Mouse (Mus musculus) kidney, adult 2 months (tissue): Measurements from ENCODE around the gene Plppr3. TPM values are rescaled to one million over a fixed set of nuclear protein-coding genes. Genes with fewer than 3 reads are reported as not detected.
A peak's percentile ranks its signal among the peaks of the same experiment; 100 is the strongest.

Source experiments
- DNase-seq: peaks from one replicate; pipeline ENCODE4 v3.0.0; 2021
- H3K27ac ChIP-seq: fragments of 200-500 bp; 2 replicates; pipeline ENCODE4 v1.5.1; 2012; ENCODE audit warnings: low read depth, low read length, control low read depth, inconsistent platforms; ENCODE audit not compliant: insufficient read depth
- H3K27me3 ChIP-seq: fragments of 200-500 bp; replicated peaks from 2 replicates; pipeline ENCODE4 v1.6.1; 2012; ENCODE audit warnings: mild to moderate bottlenecking, moderate library complexity, low read length, inconsistent platforms; ENCODE audit not compliant: control insufficient read depth, insufficient read depth
- H3K36me3 ChIP-seq: fragments of 200-500 bp; 2 replicates; pipeline ENCODE4 v1.6.1; 2012; ENCODE audit warnings: mild to moderate bottlenecking, moderate library complexity, low read length, inconsistent platforms; ENCODE audit not compliant: control insufficient read depth, insufficient read depth
- H3K4me1 ChIP-seq: fragments of 200-500 bp; 2 replicates; pipeline ENCODE4 v1.6.1; 2011; ENCODE audit warnings: low read length; ENCODE audit not compliant: control insufficient read depth, insufficient read depth
- H3K4me3 ChIP-seq: fragments of 200-500 bp; 2 replicates; pipeline ENCODE4 v1.5.1; 2011; ENCODE audit warnings: mild to moderate bottlenecking, low read depth, low read length, control low read depth; ENCODE audit not compliant: insufficient read depth
- CTCF ChIP-seq: fragments of 200-500 bp; conservative IDR thresholded peaks from 2 replicates; pipeline ENCODE4 v1.5.1; 2011; ENCODE audit warnings: low read depth, mild to moderate bottlenecking, control low read depth, low read length, moderate library complexity, mixed read lengths; ENCODE audit not compliant: insufficient read depth, insufficient read length
- POLR2A ChIP-seq: fragments of 200-500 bp; IDR thresholded peaks from one replicate; pipeline ENCODE4 v1.6.1; 2011; ENCODE audit warnings: low read depth, low read length, control low read depth
- WGBS: fragments of 180-500 bp; shearing (Covaris S2); methylation state at CpG from one replicate; pipeline ENCODE4 v1.1.7; 2018; 5-methylcytosine and 5-hydroxymethylcytosine counted together
- polyA plus RNA-seq: library from polyadenylated mRNA; depleted of rRNA; stranded (reverse); fragments of >200 nt; gene quantifications from 2 replicates; pipeline ENCODE4 v1.2.3, GENCODE M21; 2012

Plppr3 gene
- polyA plus RNA-seq, 1 experiment: 2.7 TPM

GRCm38 (mm10) chr10:79917532-79918100, 43.2 kb upstream of the Plppr3 start:
- 74% methylated on average over 5 of the region's 5 CpGs for WGBS
- TF ChIP-seq POLR2A (no peak), CTCF (no peak)
- Histone ChIP-seq H3K4me1 (peaks cover 12% of the 10 kb centered on the region), H3K27ac (no peak overlapping the region), H3K27me3 (no peaks in the 10 kb centered on the region), H3K36me3 (no peaks in the 10 kb centered on the region), H3K4me3 (no peak overlapping the region)
- DNase-seq: no peak

- Histone ChIP-seq H3K27ac (peak within 1 kb of the TSS; percentile 67), H3K27me3 (no peaks in the 10 kb centered on the region), H3K4me1 (peaks cover 12% of the 10 kb centered on the region), H3K4me3 (peak within 1 kb of the TSS; percentile 98), H3K36me3 (no peaks in the 10 kb centered on the region)
- TF ChIP-seq CTCF (no peak), POLR2A (peak; percentile 69)
- peak; percentile 89 for DNase-seq
- WGBS: 1% methylated on average over 42 of the region's 42 CpGs
These were observed 42.5 kb upstream of the Plppr3 start, which contains the start of gene Kiss1r for GRCm38 (mm10) chr10:79916808-79917531. Kiss1r (plus strand) TSS chr10:79916971.

- Histone ChIP-seq H3K4me3 (peak overlapping the region; percentile 98), H3K27ac (no peak overlapping the region; the same call in 1 of the 2 replicates)
These were observed 41.6 kb upstream of the Plppr3 start for GRCm38 (mm10) chr10:79916081-79916480.

GRCm38 (mm10) chr10:79914948-79915596, 40.6 kb upstream of the Plppr3 start:
- TF ChIP-seq POLR2A: no peak
- no peak for TF ChIP-seq CTCF
- Histone ChIP-seq H3K4me1 (peaks cover 12% of the 10 kb centered on the region), H3K36me3 (no peaks in the 10 kb centered on the region), H3K27ac (no peak overlapping the region), H3K27me3 (no peaks in the 10 kb centered on the region), H3K4me3 (no peak overlapping the region)
- DNase-seq: peak; percentile 51
- 46% methylated on average over 7 of the region's 7 CpGs for WGBS

More at GRCm38 (mm10) chr10:79916081-79916480, 41.6 kb upstream of the Plppr3 start:
- peaks cover 12% of the 10 kb centered on the region for H3K4me1 ChIP-seq
- no peaks in the 10 kb centered on the region for H3K27me3 ChIP-seq
- TF ChIP-seq POLR2A (no peak), CTCF (no peak)
- no peak for DNase-seq
- 12% methylated on average over 8 of the region's 8 CpGs for WGBS
- H3K36me3 ChIP-seq: no peaks in the 10 kb centered on the region

GRCm38 (mm10) chr10:79914131-79914947, 39.9 kb upstream of the Plppr3 start:
- no peaks in the 10 kb centered on the region for H3K27me3 ChIP-seq
- 67% methylated on average over 10 of the region's 11 CpGs for WGBS
- H3K27ac ChIP-seq: no peak overlapping the region
- no peak for DNase-seq
- peaks cover 14% of the 10 kb centered on the region for H3K4me1 ChIP-seq
- H3K36me3 ChIP-seq: no peaks in the 10 kb centered on the region
- no peak for TF ChIP-seq POLR2A
- no peak for TF ChIP-seq CTCF
- no peak overlapping the region for H3K4me3 ChIP-seq

GRCm38 (mm10) chr10:79912412-79912811, 38.0 kb upstream of the Plppr3 start:
- H3K4me1 ChIP-seq: peaks cover 15% of the 10 kb centered on the region
- no peak overlapping the region for H3K4me3 ChIP-seq
- 76% methylated on average over 20 of the region's 20 CpGs for WGBS
- H3K27me3 ChIP-seq: no peaks in the 10 kb centered on the region
- TF ChIP-seq POLR2A (no peak), CTCF (no peak)
- no peak for DNase-seq
- H3K27ac ChIP-seq: no peak overlapping the region
- H3K36me3 ChIP-seq: no peaks in the 10 kb centered on the region
